Mouse (Mus musculus) CH12.LX (cell line): ENCODE data around the gene Rsph3b. TPM values are rescaled to one million over a fixed set of nuclear protein-coding genes. Genes with fewer than 3 reads are reported as not detected.

ENCODE experiments used
- DNase-seq: peaks from one replicate; pipeline ENCODE4 v3.0.0-alpha.2; 2013; ENCODE audit errors: extremely low read depth
- H3K27ac ChIP-seq: 2 replicates; pipeline ENCODE4 v1.5.1; 2012; ENCODE audit warnings: low read depth, mild to moderate bottlenecking, control low read depth, moderate library complexity; ENCODE audit not compliant: insufficient read depth
- H3K27me3 ChIP-seq: replicated peaks from 2 replicates; pipeline ENCODE3; 2012; ENCODE audit warnings: inconsistent platforms
- H3K36me3 ChIP-seq, 2 experiments: replicated peaks in 1 of 2; 2 replicates each; pipeline versions ENCODE3 to v1.6.1; 2012; ENCODE audit warnings: inconsistent platforms in 1 of 2, low read length in 1 of 2, mild to moderate bottlenecking in 1 of 2, mixed read lengths in 1 of 2, moderate library complexity in 1 of 2; ENCODE audit not compliant: control insufficient read depth in 1 of 2, insufficient read depth in 1 of 2
- H3K4me1 ChIP-seq, 2 experiments: 2 replicates each; pipeline ENCODE4 v1.6.1; 2012; ENCODE audit warnings: inconsistent platforms in 1 of 2, moderate library complexity in 1 of 2; ENCODE audit not compliant: insufficient read depth in 2 of 2, control insufficient read depth in 1 of 2
- H3K4me2 ChIP-seq: 2 replicates; pipeline ENCODE4 v1.6.1; 2012; ENCODE audit warnings: low read depth, mild to moderate bottlenecking, control low read depth; ENCODE audit not compliant: poor library complexity, insufficient read depth, severe bottlenecking
- H3K4me3 ChIP-seq, 3 experiments: fragments of 150-350 bp in 1 of 3; sonication (generic) in 1 of 3; replicated peaks in 1 of 3; 2 replicates each; pipeline versions ENCODE3 to v1.5.1; 2011 to 2012; ENCODE audit warnings: low read depth in 2 of 3, low read length in 2 of 3, mild to moderate bottlenecking in 2 of 3, moderate library complexity in 2 of 3, control low read depth in 1 of 3, improper control_type of control experiment in 1 of 3, inconsistent platforms in 1 of 3, mixed read lengths in 1 of 3; ENCODE audit not compliant: poor library complexity in 1 of 3
- H3K79me2 ChIP-seq: replicated peaks from 2 replicates; pipeline ENCODE4 v1.6.1; 2012; ENCODE audit warnings: mild to moderate bottlenecking, moderate library complexity; ENCODE audit not compliant: control insufficient read depth, poor library complexity, insufficient read depth, severe bottlenecking; ENCODE audit errors: extremely low read depth
- H3K9ac ChIP-seq: 2 replicates; pipeline ENCODE4 v1.6.1; 2012; ENCODE audit warnings: low read depth, mild to moderate bottlenecking, control low read depth, moderate library complexity; ENCODE audit not compliant: insufficient read depth
- H3K9me3 ChIP-seq: replicated peaks from 2 replicates; pipeline ENCODE3; 2012; ENCODE audit warnings: low read length, inconsistent platforms, mixed read lengths
- BHLHE40 ChIP-seq: IDR thresholded peaks from 2 replicates; pipeline ENCODE4 v1.6.1; 2011; ENCODE audit warnings: mild to moderate bottlenecking, low read depth, low read length, improper control_type of control experiment
- CTCF ChIP-seq, 2 experiments: IDR thresholded peaks in 1 of 2; conservative IDR thresholded peaks in 1 of 2; 2 replicates each; pipeline ENCODE4 v1.5.1; 2011 to 2012; ENCODE audit warnings: low read depth in 2 of 2, low read length in 2 of 2, improper control_type of control experiment in 1 of 2, inconsistent platforms in 1 of 2, mild to moderate bottlenecking in 1 of 2, moderate library complexity in 1 of 2
- ELF1 ChIP-seq: IDR thresholded peaks from 2 replicates; pipeline ENCODE4 v1.6.1; 2014; ENCODE audit warnings: low read depth, mild to moderate bottlenecking, inconsistent platforms, low read length, improper control_type of control experiment
- ETS1 ChIP-seq: conservative IDR thresholded peaks from 2 replicates; pipeline ENCODE4 v1.6.1; 2012; ENCODE audit warnings: low read depth, mild to moderate bottlenecking, inconsistent platforms, low read length, improper control_type of control experiment, moderate library complexity
- GABPA ChIP-seq: IDR thresholded peaks from 2 replicates; pipeline ENCODE4 v1.6.1; 2012; ENCODE audit warnings: low read depth, low read length, improper control_type of control experiment, inconsistent platforms; ENCODE audit not compliant: insufficient replicate concordance
- JUN ChIP-seq: IDR thresholded peaks from 2 replicates; pipeline ENCODE4 v1.6.1; 2011; ENCODE audit warnings: low read depth, mild to moderate bottlenecking, low read length, improper control_type of control experiment, moderate library complexity; ENCODE audit not compliant: insufficient read depth
- JUND ChIP-seq: conservative IDR thresholded peaks from 2 replicates; pipeline ENCODE4 v1.6.1; 2011; ENCODE audit warnings: low read depth, low read length, improper control_type of control experiment
- KAT2A ChIP-seq: IDR thresholded peaks from 2 replicates; pipeline ENCODE4 v1.6.1; 2012; ENCODE audit warnings: low read length, improper control_type of control experiment, inconsistent platforms; ENCODE audit not compliant: insufficient replicate concordance
- MAX ChIP-seq: IDR thresholded peaks from 2 replicates; pipeline ENCODE4 v1.6.1; 2011; ENCODE audit warnings: low read length, improper control_type of control experiment
- NELFE ChIP-seq: IDR thresholded peaks from 2 replicates; pipeline ENCODE4 v1.6.1; 2011; ENCODE audit warnings: low read depth, low read length, improper control_type of control experiment
- SIN3A ChIP-seq: IDR thresholded peaks from 2 replicates; pipeline ENCODE4 v1.6.1; 2012; ENCODE audit warnings: low read length, improper control_type of control experiment, inconsistent platforms
- UBTF ChIP-seq: IDR thresholded peaks from 2 replicates; pipeline ENCODE4 v1.6.1; 2012; ENCODE audit warnings: low read depth, mild to moderate bottlenecking, inconsistent platforms, low read length, improper control_type of control experiment, moderate library complexity
- ZC3H11A ChIP-seq: IDR thresholded peaks from 2 replicates; pipeline ENCODE4 v1.6.1; 2012; ENCODE audit warnings: low read depth, mild to moderate bottlenecking, inconsistent platforms, low read length, improper control_type of control experiment
- ZKSCAN1 ChIP-seq: IDR thresholded peaks from 2 replicates; pipeline ENCODE4 v1.6.1; 2012; ENCODE audit warnings: low read depth, inconsistent platforms, low read length, improper control_type of control experiment, borderline replicate concordance
- ZMIZ1 ChIP-seq: IDR thresholded peaks from 2 replicates; pipeline ENCODE4 v1.6.1; 2012; ENCODE audit warnings: low read depth, mild to moderate bottlenecking, inconsistent platforms, low read length, improper control_type of control experiment
- dilution Hi-C: fragments of 300-500 bp; cut with MboI; formaldehyde crosslinking; loops from 2 replicates; pipeline ENCODE4 v1.14.3; 2020; ENCODE audit warnings: low sequenced_read_pairs; ENCODE audit not compliant: extremely low pct_unique_long_range_greater_than_20kb, extremely low pct_ligation_motif_present
- in situ Hi-C: fragments of 300-500 bp; cut with MboI; formaldehyde crosslinking; loops from 3 replicates; pipeline ENCODE4 v1.14.3; 2019; ENCODE audit warnings: low sequenced_read_pairs, low pct_ligation_motif_present, low pct_unique_long_range_greater_than_20kb, mixed read lengths
- polyA plus RNA-seq: library from polyadenylated mRNA; unstranded; fragments of >175 nt; gene quantifications from 2 replicates; pipeline ENCODE4 v1.2.1, GENCODE M21; 2012; ENCODE audit warnings: low read depth; ENCODE audit not compliant: insufficient read length
- total RNA-seq, 2 experiments: library from RNA; depleted of rRNA; stranded (reverse); fragments of 300-350 nt in 1 of 2; fragments of >200 nt in 1 of 2; gene quantifications; 2 replicates each; pipeline ENCODE4 v1.2.3; 2012 to 2014

The Rsph3b gene
- total and polyA plus RNA-seq, 3 experiments = 8.3 to 19.7 (median 12.2) TPM

DNA sequence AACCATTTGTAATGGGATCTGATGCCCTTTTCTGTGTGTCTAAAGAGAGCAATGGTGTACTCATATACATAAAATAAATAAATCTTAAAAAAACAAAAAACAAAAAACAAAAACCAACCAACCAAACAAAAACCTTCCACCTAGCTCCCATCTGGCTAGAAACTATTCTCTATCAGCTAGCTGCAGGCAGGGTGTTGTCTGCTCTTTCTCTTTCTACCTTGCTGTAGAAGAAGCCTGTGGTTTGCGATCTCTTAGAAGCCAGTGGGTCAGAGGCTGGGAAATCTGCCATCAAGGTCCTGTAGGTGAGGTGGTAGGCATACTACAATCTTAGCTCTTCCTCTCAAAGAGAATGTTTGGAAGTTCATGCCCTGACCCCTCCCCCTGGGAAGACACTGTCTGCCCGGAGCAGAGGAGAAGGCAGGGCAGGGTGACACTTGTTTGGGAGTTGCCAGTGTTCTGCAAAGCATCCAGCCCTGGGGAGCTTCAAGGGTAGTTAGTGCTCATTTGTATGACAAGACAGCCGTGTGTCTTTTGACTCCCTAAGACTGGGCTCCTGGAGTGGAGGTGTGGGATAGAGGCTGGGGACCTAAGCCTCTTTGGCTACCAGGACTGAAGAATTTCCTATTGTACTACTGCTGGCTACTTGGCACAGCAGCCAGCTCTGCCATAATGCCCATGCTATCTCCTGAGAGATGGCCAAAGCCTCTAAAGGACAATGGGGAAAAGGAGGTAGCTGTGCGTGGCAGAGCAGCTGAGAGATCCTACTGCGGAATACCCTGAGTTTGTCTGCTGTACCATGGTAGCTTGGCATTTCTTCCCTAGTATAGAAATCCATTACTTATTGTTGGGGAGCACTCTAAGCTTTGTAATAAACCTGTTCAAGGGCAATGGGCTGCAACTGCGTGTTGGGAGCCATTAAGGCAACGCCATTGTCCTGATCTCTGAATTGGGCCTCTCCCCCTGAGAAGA, 56.2 kb downstream of the Rsph3b start:
- H3K27ac ChIP-seq = no peak overlapping the region
- in situ Hi-C loops = loop anchor here (10.0 kb wide), 1 partner anchor 167 kb away; no protein-coding TSS in a partner anchor
- H3K4me3 ChIP-seq = no peak overlapping the region
- no peak overlapping the region for H3K4me2 ChIP-seq
- dilution Hi-C loops = no loop called here
- peaks cover 2% of the 10 kb centered on the region for H3K27me3 ChIP-seq
- no peaks in the 10 kb centered on the region for H3K79me2 ChIP-seq
- H3K36me3 ChIP-seq = no peaks in the 10 kb centered on the region
- no peaks in the 10 kb centered on the region for H3K9me3 ChIP-seq
- DNase-seq = no peak
- H3K4me1 ChIP-seq = no peaks in the 10 kb centered on the region
- H3K9ac ChIP-seq = no peak overlapping the region
- TF ChIP-seq GABPA = no peak

DNA sequence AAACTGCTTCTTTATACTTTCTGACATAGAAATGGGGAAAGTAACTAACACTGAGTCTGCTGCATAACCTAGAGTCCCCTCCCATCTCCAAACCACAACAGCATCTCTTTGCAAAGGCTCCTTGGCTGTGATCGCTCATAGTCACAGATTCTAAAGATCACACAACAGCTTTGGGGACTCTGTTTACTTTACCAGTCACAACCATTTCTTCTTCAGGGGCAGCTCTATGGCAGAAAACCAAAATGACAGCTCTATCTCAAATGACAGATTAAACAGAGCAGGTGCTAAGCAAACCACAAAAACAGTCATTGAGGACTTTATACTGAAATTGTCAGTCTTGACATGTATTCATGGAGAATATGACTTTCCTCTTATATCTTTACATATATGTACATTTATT, 62.0 kb downstream of the Rsph3b start:
- Histone ChIP-seq H3K27me3 (peaks cover 2% of the 10 kb centered on the region), H3K36me3 (no peaks in the 10 kb centered on the region), H3K27ac (no peak overlapping the region), H3K4me1 (no peaks in the 10 kb centered on the region), H3K79me2 (no peaks in the 10 kb centered on the region), H3K4me2 (no peak overlapping the region), H3K4me3 (no peak overlapping the region), H3K9me3 (no peaks in the 10 kb centered on the region), H3K9ac (no peak overlapping the region)
- TF ChIP-seq ZMIZ1 = no peak
- TF ChIP-seq BHLHE40 = no peak
- no peak for TF ChIP-seq UBTF
- DNase-seq = no peak
- dilution Hi-C loops = no loop called here
- in situ Hi-C loops = no loop called here

DNA sequence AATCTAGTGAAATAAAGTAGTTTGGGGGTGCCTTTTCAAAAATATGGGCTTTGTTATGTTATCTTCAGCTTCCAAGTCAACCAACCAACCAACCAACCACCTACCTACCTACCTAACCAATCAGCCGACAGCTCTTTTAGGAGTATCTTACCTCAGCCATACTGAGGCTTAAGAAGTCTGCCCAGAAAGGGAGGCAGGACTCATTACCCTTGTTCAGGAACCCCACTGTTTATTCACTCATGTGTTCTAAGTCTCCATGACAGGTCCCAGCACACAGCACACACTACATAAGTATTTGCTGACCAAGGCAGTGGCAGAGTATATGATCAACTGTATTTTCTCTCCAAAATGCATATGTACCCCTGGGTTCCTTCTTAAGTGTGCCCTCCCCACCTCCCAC, 64.0 kb downstream of the Rsph3b start:
- H3K4me3 ChIP-seq = no peak overlapping the region
- H3K9me3 ChIP-seq = no peaks in the 10 kb centered on the region
- H3K4me1 ChIP-seq = no peaks in the 10 kb centered on the region
- H3K9ac ChIP-seq = no peak overlapping the region
- peaks cover 2% of the 10 kb centered on the region for H3K27me3 ChIP-seq
- no peak for DNase-seq
- H3K4me2 ChIP-seq = no peak overlapping the region
- H3K36me3 ChIP-seq = no peaks in the 10 kb centered on the region
- TF ChIP-seq CTCF (conservative IDR thresholded peaks at IDR 0.05 in 1 of 2, IDR thresholded peaks at IDR 0.05 in 1 of 2; ENCODE audit: low read depth in 2 of 2, low read length in 2 of 2) (no peak), NELFE (no peak), ZC3H11A (no peak), JUND (no peak), BHLHE40 (no peak), ZKSCAN1 (no peak), SIN3A (no peak), KAT2A (no peak), JUN (no peak), MAX (no peak), ETS1 (no peak), ELF1 (no peak)
- dilution Hi-C loops (no loop called here), in situ Hi-C loops (no loop called here)
- no peak overlapping the region for H3K27ac ChIP-seq
- H3K79me2 ChIP-seq = no peaks in the 10 kb centered on the region
